Mouse (Mus musculus): Measurements from ENCODE around the gene Scn9a. TPM values are rescaled to one million over a fixed set of nuclear protein-coding genes. Genes with fewer than 3 reads are reported as not detected.

The Scn9a gene
- total and polyA plus RNA-seq, 3 experiments, result not detected

DNA sequence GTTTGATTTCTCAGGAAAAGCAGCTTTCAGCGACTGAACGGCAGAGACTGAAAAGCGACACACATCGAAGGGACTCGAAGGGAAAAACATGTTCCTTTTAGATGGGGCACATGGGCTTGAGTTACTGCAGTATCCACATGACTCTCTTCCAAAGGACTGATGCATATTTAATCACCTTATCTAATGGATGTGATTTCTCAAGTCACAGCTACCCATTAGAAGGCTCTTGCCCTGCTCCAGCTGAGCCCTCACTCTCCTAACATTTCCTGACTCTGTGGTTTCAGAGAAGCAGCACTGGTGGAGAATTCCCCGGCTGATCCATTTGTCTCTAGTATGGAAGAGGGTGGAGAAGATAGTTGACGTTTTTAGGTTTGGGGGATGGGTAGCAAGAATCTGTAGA, 23.7 kb downstream of the Scn9a start:
- H3K9ac ChIP-seq (ENCODE audit: control insufficient read depth, low read depth, low read length, poor library complexity, severe bottlenecking), result no peak overlapping the region
- no peaks in the 10 kb centered on the region for H3K27me3 ChIP-seq (ENCODE audit: control insufficient read depth in 1 of 2, insufficient read depth in 2 of 2, low read length in 2 of 2)
- H3K36me3 ChIP-seq (ENCODE audit: control insufficient read depth in 1 of 2, insufficient read depth in 2 of 2, low read length in 2 of 2), result no peaks in the 10 kb centered on the region
- no peak for DNase-seq (ENCODE audit: low read depth, low spot score)
- no peaks in the 10 kb centered on the region for H3K79me2 ChIP-seq (ENCODE audit: control insufficient read depth, insufficient read depth, low read length, poor library complexity)
- no peaks in the 10 kb centered on the region for H3K9me3 ChIP-seq (replicated peaks; ENCODE audit: insufficient read depth, low read length)
- H3K27ac ChIP-seq (ENCODE audit: control insufficient read depth, low read depth, low read length), result no peak overlapping the region
- H3K4me3 ChIP-seq (ENCODE audit: control insufficient read depth in 1 of 2, insufficient read depth in 1 of 2, low read depth in 2 of 2, low read length in 2 of 2), result no peak overlapping the region
- no peaks in the 10 kb centered on the region for H3K4me1 ChIP-seq (ENCODE audit: control insufficient read depth in 1 of 2, insufficient read depth in 2 of 2, low read length in 2 of 2)
- TF ChIP-seq MAX (IDR thresholded peaks at IDR 0.05; ENCODE audit: low read length), result no peak
- TF ChIP-seq SIN3A (IDR thresholded peaks at IDR 0.05; ENCODE audit: low read length), result no peak
- TF ChIP-seq JUND (IDR thresholded peaks at IDR 0.05; ENCODE audit: low read depth, low read length), result no peak
- no peak for TF ChIP-seq CHD1 (IDR thresholded peaks at IDR 0.05; ENCODE audit: low read depth, low read length)
- TF ChIP-seq SMC3 (IDR thresholded peaks at IDR 0.05; ENCODE audit: low read depth, low read length), result no peak
- TF ChIP-seq MAFK (IDR thresholded peaks at IDR 0.05; ENCODE audit: borderline replicate concordance, low read depth, low read length), result no peak
- no peak for TF ChIP-seq MAZ (IDR thresholded peaks at IDR 0.05; ENCODE audit: low read depth, low read length)
- no peak for TF ChIP-seq MXI1 (IDR thresholded peaks at IDR 0.05; ENCODE audit: low read depth, low read length)
- TF ChIP-seq MYC (IDR thresholded peaks at IDR 0.05; ENCODE audit: low read depth, low read length), result no peak
- no peak for TF ChIP-seq RCOR1 (IDR thresholded peaks at IDR 0.05; ENCODE audit: low read depth, low read length)
- TF ChIP-seq ZNF384 (IDR thresholded peaks at IDR 0.05; ENCODE audit: low read depth, low read length), result no peak
- TF ChIP-seq ELF1 (IDR thresholded peaks at IDR 0.05; ENCODE audit: low read depth, low read length), result no peak

DNA sequence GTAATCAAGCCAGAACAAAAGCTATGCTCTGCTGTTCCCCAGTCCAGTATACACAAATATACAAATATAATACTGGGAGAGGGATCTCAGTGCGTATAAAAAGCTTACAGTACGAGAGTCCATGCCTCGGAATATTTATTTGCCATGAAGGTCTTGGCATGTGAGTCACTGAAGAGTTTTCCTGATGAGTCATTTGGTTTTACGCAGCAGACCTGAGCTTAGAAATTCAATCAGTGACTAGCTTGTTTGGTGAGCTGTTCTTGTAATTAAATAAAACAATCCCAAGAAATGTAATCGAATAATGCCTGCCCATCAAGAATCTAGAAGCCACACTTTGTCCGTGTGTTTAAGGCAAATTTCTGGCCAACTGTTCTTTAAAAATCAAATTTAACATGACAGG, 37.4 kb downstream of the Scn9a start:
- H3K4me1 ChIP-seq (ENCODE audit: control insufficient read depth in 1 of 2, insufficient read depth in 2 of 2, low read length in 2 of 2), result no peaks in the 10 kb centered on the region
- H3K9ac ChIP-seq (ENCODE audit: control insufficient read depth, low read depth, low read length, poor library complexity, severe bottlenecking), result no peak overlapping the region
- no peaks in the 10 kb centered on the region for H3K9me3 ChIP-seq (replicated peaks; ENCODE audit: insufficient read depth, low read length)
- no peaks in the 10 kb centered on the region for H3K27me3 ChIP-seq (ENCODE audit: control insufficient read depth in 1 of 2, insufficient read depth in 2 of 2, low read length in 2 of 2)
- H3K4me3 ChIP-seq (ENCODE audit: control insufficient read depth in 1 of 2, insufficient read depth in 1 of 2, low read depth in 2 of 2, low read length in 2 of 2), result no peak overlapping the region
- DNase-seq (ENCODE audit: low read depth, low spot score), result no peak
- TF ChIP-seq MAFK (IDR thresholded peaks at IDR 0.05; ENCODE audit: borderline replicate concordance, low read depth, low read length) (no peak), POLR2A (IDR thresholded peaks at IDR 0.05; ENCODE audit: control insufficient read depth in 1 of 2, insufficient read depth in 1 of 2, low read depth in 1 of 2, low read length in 2 of 2, poor library complexity in 1 of 2) (no peak), CHD1 (IDR thresholded peaks at IDR 0.05; ENCODE audit: low read depth, low read length) (no peak), MEF2A (IDR thresholded peaks at IDR 0.05; ENCODE audit: extremely low read depth, insufficient replicate concordance, low read depth, low read length, poor library complexity, severe bottlenecking) (no peak), GATA1 (IDR thresholded peaks at IDR 0.05; ENCODE audit: low read depth, low read length) (no peak), MYC (IDR thresholded peaks at IDR 0.05; ENCODE audit: low read depth, low read length) (no peak), NELFE (IDR thresholded peaks at IDR 0.05; ENCODE audit: low read depth, low read length) (no peak), ZKSCAN1 (IDR thresholded peaks at IDR 0.05; ENCODE audit: low read depth, low read length) (no peak), USF2 (IDR thresholded peaks at IDR 0.05; ENCODE audit: borderline replicate concordance in 1 of 2, insufficient read depth in 1 of 2, low read depth in 1 of 2, low read length in 2 of 2) (no peak), RAD21 (IDR thresholded peaks at IDR 0.05; ENCODE audit: low read depth, low read length) (no peak), KAT2A (conservative IDR thresholded peaks at IDR 0.05; ENCODE audit: low read depth, low read length) (no peak)
- no peak overlapping the region for H3K27ac ChIP-seq (ENCODE audit: control insufficient read depth, low read depth, low read length)
- no peaks in the 10 kb centered on the region for H3K36me3 ChIP-seq (ENCODE audit: control insufficient read depth in 1 of 2, insufficient read depth in 2 of 2, low read length in 2 of 2)
- H3K79me2 ChIP-seq (ENCODE audit: control insufficient read depth, insufficient read depth, low read length, poor library complexity), result no peaks in the 10 kb centered on the region
